Mouse (Mus musculus) forebrain, embryonic 13.5 days (tissue): ENCODE results near the gene Gpr63. TPM values are rescaled to one million over a fixed set of nuclear protein-coding genes. Genes with fewer than 3 reads are reported as not detected.
"Not testable (repeated sequence)": the region's sequence is repeated elsewhere in the genome, so short reads cannot be mapped to it uniquely, and the experiment has no call there.

Experiments
- ATAC-seq: fragments of 200-750 bp; cut with Nextera tagmentation; 2 replicates; pipeline ENCODE4 v1.8.0; 2017
- H3K27ac ChIP-seq: fragments of 300-500 bp; sonication (generic); 2 replicates; pipeline ENCODE4 v1.5.1; 2015; ENCODE audit warnings: inconsistent platforms, mild to moderate bottlenecking, moderate library complexity
- H3K27me3 ChIP-seq: fragments of 300-500 bp; sonication (generic); 2 replicates; pipeline ENCODE4 v1.6.1; 2015; ENCODE audit warnings: mild to moderate bottlenecking, inconsistent platforms
- H3K36me3 ChIP-seq: fragments of 300-500 bp; sonication (generic); 2 replicates; pipeline ENCODE4 v1.6.1; 2015; ENCODE audit warnings: mild to moderate bottlenecking, inconsistent platforms; ENCODE audit not compliant: poor library complexity, severe bottlenecking
- H3K4me1 ChIP-seq: fragments of 300-500 bp; sonication (generic); 2 replicates; pipeline ENCODE4 v1.6.1; 2015; ENCODE audit warnings: inconsistent platforms
- H3K4me2 ChIP-seq: fragments of 300-500 bp; sonication (generic); 2 replicates; pipeline ENCODE4 v1.6.1; 2015; ENCODE audit warnings: inconsistent platforms, mild to moderate bottlenecking, moderate library complexity
- H3K4me3 ChIP-seq: fragments of 300-500 bp; sonication (generic); 2 replicates; pipeline ENCODE4 v1.5.1; 2015; ENCODE audit warnings: mild to moderate bottlenecking, inconsistent platforms
- H3K9ac ChIP-seq: fragments of 300-500 bp; sonication (generic); 2 replicates; pipeline ENCODE4 v1.6.1; 2015; ENCODE audit warnings: mild to moderate bottlenecking, inconsistent platforms
- H3K9me3 ChIP-seq: fragments of 300-500 bp; sonication (generic); replicated peaks from 2 replicates; pipeline ENCODE4 v1.6.1; 2016; ENCODE audit warnings: inconsistent platforms
- WGBS: fragments of 180-500 bp; shearing (Covaris S2); methylation state at CpG from one replicate; pipeline ENCODE4 v1.1.7; 2015; 5-methylcytosine and 5-hydroxymethylcytosine counted together
- polyA plus RNA-seq: library from polyadenylated mRNA; unstranded; fragments of >200 nt; fragmentation: Nextera tagmentation; extraction: Ambion mirVana; gene quantifications from 2 replicates; pipeline ENCODE4 v1.2.1, GENCODE M21; 2015

Gene Gpr63
- polyA plus RNA-seq = 2.1 and 3.1 TPM in 2 replicates

DNA sequence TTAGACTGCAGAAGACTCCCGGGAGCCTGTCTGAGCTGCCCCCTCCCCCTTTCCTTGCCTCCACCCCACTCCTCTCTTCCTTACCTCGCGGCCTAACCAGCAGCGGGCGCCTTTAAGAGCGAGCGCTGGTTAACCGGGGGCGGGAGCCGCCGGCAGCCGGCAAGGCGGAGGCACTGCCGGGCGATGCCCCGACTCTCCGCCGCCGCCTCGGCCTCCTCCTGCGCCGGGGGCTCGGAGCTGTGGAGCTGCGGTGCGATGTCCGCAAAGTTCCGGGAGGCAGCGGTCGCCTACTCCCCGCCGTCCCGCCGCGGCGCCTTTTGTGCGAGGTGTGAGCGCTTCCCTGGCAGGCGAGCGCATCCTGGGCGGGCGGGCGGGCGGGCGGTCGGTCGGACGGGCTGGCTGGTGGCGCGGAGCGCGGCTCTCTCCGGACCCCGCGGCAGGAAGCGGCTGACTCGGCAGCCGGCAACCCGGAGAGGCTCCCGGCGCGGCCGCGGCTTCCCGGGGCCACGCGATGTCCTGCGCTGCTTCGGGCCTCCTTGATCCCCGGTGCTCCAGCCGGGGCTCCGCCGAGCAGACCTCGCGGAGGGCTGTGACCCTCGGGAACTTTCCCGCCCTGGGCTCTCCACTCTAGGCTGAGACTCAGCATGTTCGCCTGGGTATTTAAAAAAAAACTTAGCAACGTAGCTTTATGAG, at the start of gene Gpr63:
Gene Gpr63, plus strand, starts transcription at position 109 of the 693 bp plus-strand sequence.
- Histone ChIP-seq H3K9me3 (no peaks in the 10 kb centered on the region), H3K4me3 (peak within 1 kb of the TSS; percentile 76), H3K27me3 (no peaks in the 10 kb centered on the region), H3K4me1 (peaks cover 18% of the 10 kb centered on the region), H3K27ac (peak within 1 kb of the TSS; percentile 90), H3K36me3 (no peaks in the 10 kb centered on the region), H3K9ac (peak within 1 kb of the TSS; percentile 90), H3K4me2 (peak within 1 kb of the TSS; percentile 67)
- peak; percentile 98 for ATAC-seq
- WGBS = under 1% methylated on average over 58 of the region's 78 CpGs

DNA sequence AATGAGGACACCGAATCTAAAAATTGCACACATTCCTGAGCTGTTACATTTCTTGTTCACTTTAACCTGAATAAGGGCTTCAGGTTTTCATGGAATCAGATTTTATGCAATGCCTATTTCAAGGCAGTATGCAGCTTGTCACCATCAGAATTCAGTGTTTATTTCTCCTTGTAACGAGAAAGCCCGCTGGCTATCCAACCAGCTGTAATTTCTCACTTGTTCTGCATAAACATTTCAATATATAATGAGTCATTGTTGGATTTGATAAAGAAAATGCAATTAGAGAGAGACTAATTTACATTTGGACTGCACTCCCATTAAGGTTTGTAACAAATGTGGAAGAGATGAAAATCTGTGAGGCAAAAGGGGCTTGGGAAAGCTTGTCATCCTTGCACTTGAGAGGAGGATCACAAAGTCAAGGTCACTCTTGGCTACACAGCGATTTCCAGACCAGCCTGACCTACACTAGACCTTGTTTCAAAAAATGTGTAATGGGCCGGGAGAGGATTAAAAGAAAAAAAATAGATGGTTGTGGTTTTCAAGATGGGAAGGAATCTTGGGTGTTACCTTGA, 46.1 kb upstream of the Gpr63 start:
- H3K27ac ChIP-seq = no peak overlapping the region
- H3K4me3 ChIP-seq = no peak overlapping the region
- H3K27me3 ChIP-seq = no peaks in the 10 kb centered on the region
- no peaks in the 10 kb centered on the region for H3K36me3 ChIP-seq
- peak; percentile 77 for ATAC-seq
- peaks cover 10% of the 10 kb centered on the region for H3K4me1 ChIP-seq
- 45% methylated on average over 5 of the region's 5 CpGs for WGBS
- no peak overlapping the region for H3K9ac ChIP-seq
- H3K9me3 ChIP-seq = no peaks in the 10 kb centered on the region
- no peak overlapping the region for H3K4me2 ChIP-seq

GRCm38 (mm10) chr4:24924726-24925125, 41.5 kb upstream of the Gpr63 start:
- WGBS = 68% methylated on average over 2 of the region's 2 CpGs
- no peak overlapping the region for H3K27ac ChIP-seq

GRCm38 (mm10) chr4:24928260-24928780, 37.9 kb upstream of the Gpr63 start:
- no peaks in the 10 kb centered on the region for H3K9me3 ChIP-seq
- no peak overlapping the region for H3K9ac ChIP-seq
- H3K36me3 ChIP-seq = no peaks in the 10 kb centered on the region
- H3K4me3 ChIP-seq = no peak overlapping the region
- no peak overlapping the region for H3K27ac ChIP-seq
- no peaks in the 10 kb centered on the region for H3K27me3 ChIP-seq
- no peak overlapping the region for H3K4me2 ChIP-seq
- ATAC-seq = 0 out of 2 replicates have a peak, but pooled peaks have one; percentile 25
- peaks cover 6% of the 10 kb centered on the region; the same call in 1 of the 2 replicates for H3K4me1 ChIP-seq
- WGBS = 80% methylated on average over 5 of the region's 5 CpGs

More at GRCm38 (mm10) chr4:24924726-24925125, 41.5 kb upstream of the Gpr63 start:
- Histone ChIP-seq H3K4me3 (no peak overlapping the region), H3K4me2 (no peak overlapping the region), H3K4me1 (peaks cover 16% of the 10 kb centered on the region), H3K27me3 (no peaks in the 10 kb centered on the region), H3K36me3 (no peaks in the 10 kb centered on the region), H3K9me3 (no peaks in the 10 kb centered on the region), H3K9ac (no peak overlapping the region)
- ATAC-seq = peak; percentile 34; the same call in 1 of the 2 replicates

GRCm38 (mm10) chr4:24928926-24929325, 37.3 kb upstream of the Gpr63 start:
- H3K9me3 ChIP-seq = no peaks in the 10 kb centered on the region
- H3K27me3 ChIP-seq = no peaks in the 10 kb centered on the region
- no peak overlapping the region for H3K4me2 ChIP-seq
- no peak overlapping the region for H3K9ac ChIP-seq
- H3K36me3 ChIP-seq = no peaks in the 10 kb centered on the region
- 0 out of 2 replicates have a peak, but pooled peaks have one; percentile 34 for ATAC-seq
- H3K4me3 ChIP-seq = no peak overlapping the region
- H3K4me1 ChIP-seq = peaks cover 6% of the 10 kb centered on the region; the same call in 1 of the 2 replicates
- H3K27ac ChIP-seq = no peak overlapping the region
- 61% methylated on average over 5 of the region's 5 CpGs for WGBS

GRCm38 (mm10) chr4:24942728-24943424, 23.3 kb upstream of the Gpr63 start:
- no peaks in the 10 kb centered on the region for H3K36me3 ChIP-seq
- no peak overlapping the region for H3K4me2 ChIP-seq
- H3K9ac ChIP-seq = no peak overlapping the region
- H3K9me3 ChIP-seq = no peaks in the 10 kb centered on the region
- H3K4me3 ChIP-seq = no peak overlapping the region
- no peak for ATAC-seq
- H3K27ac ChIP-seq = peak overlapping the region; percentile 15; the same call in 1 of the 2 replicates
- H3K4me1 ChIP-seq = no peaks in the 10 kb centered on the region
- WGBS = 36% methylated on average over 6 of the region's 6 CpGs
- no peaks in the 10 kb centered on the region for H3K27me3 ChIP-seq

GRCm38 (mm10) chr4:24965918-24966298, 299 bp upstream of the Gpr63 start:
- 8% methylated on average over 7 of the region's 8 CpGs for WGBS
- peak overlapping the region; percentile 67 for H3K4me2 ChIP-seq
- ATAC-seq = peak; percentile 73; the same call in 1 of the 2 replicates
- no peaks in the 10 kb centered on the region for H3K36me3 ChIP-seq
- no peaks in the 10 kb centered on the region for H3K27me3 ChIP-seq
- no peaks in the 10 kb centered on the region for H3K9me3 ChIP-seq
- H3K4me1 ChIP-seq = peaks cover 18% of the 10 kb centered on the region
- H3K27ac ChIP-seq = peak overlapping the region; percentile 90
- peak overlapping the region; percentile 76 for H3K4me3 ChIP-seq
- H3K9ac ChIP-seq = peak overlapping the region; percentile 90

GRCm38 (mm10) chr4:24967251-24967650, 1.0 kb downstream of the Gpr63 start:
- Histone ChIP-seq H3K36me3 (no peaks in the 10 kb centered on the region), H3K4me3 (peak overlapping the region; percentile 76), H3K27ac (no peak overlapping the region), H3K4me1 (peaks cover 18% of the 10 kb centered on the region), H3K9ac (peak overlapping the region; percentile 90), H3K27me3 (no peaks in the 10 kb centered on the region), H3K4me2 (peak overlapping the region; percentile 67), H3K9me3 (no peaks in the 10 kb centered on the region)
- ATAC-seq = no peak
- WGBS = 17% methylated on average over 7 of the region's 7 CpGs

DNA sequence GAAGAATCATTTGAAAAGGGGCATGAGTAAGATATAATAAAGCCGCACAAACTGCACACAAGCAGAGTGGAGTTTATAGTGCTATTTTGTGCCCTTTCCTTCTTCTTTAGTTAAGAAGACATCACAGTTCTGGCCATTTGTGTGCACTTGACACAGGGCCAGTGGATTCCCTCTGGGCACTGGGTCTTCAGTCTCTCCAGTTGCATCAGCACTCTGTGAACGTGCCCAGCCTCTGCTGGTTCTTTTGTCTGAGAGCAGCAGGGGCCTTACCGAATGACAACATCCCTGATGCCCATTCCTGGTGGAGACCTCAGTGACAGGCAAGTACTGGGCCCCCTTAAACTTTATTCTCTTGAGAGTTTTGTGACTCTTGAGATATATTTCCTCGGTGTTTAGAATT, 12.4 kb downstream of the Gpr63 start:
- Histone ChIP-seq H3K27ac (no peak overlapping the region; the same call in 1 of the 2 replicates), H3K4me2 (no peak overlapping the region), H3K4me3 (no peak overlapping the region), H3K9me3 (no peaks in the 10 kb centered on the region), H3K4me1 (peaks cover 5% of the 10 kb centered on the region), H3K27me3 (no peaks in the 10 kb centered on the region), H3K36me3 (no peaks in the 10 kb centered on the region), H3K9ac (no peak overlapping the region)
- ATAC-seq = peak; percentile 57; the same call in 1 of the 2 replicates
- WGBS = 32% methylated on average over 4 of the region's 4 CpGs

DNA sequence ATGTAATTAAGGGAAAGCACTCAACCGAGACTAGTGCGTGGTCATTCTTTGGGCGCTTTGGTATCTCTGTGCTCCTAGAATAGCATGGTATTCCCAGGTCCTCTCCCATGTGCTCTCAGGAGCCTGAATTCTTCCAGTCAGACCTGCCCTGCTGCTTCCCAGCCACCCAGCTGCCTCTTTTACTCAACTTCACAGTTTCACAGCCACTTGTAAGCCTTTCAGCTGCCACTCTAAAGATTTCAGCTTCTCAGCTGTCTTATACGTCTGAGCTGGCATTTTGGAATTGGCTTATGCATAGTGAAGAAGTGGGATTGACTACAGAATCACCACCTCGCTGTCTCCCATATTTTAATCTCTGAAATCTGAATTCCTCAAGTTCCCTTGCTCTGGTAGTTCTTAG, 19.4 kb downstream of the Gpr63 start:
- Histone ChIP-seq H3K4me2 (no peak overlapping the region), H3K4me1 (no peaks in the 10 kb centered on the region), H3K27ac (no peak overlapping the region), H3K27me3 (no peaks in the 10 kb centered on the region), H3K9me3 (no peaks in the 10 kb centered on the region; the same call in 1 of the 2 replicates), H3K9ac (no peak overlapping the region), H3K36me3 (0 out of 2 replicates have a peak, but pooled peaks cover 7% of the 10 kb centered on the region), H3K4me3 (no peak overlapping the region)
- 88% methylated on average over 5 of the region's 5 CpGs for WGBS
- ATAC-seq = no peak

GRCm38 (mm10) chr4:24991475-24991874, 25.3 kb downstream of the Gpr63 start:
- H3K9me3 ChIP-seq = no peaks in the 10 kb centered on the region; the same call in 1 of the 2 replicates
- no peak overlapping the region for H3K4me3 ChIP-seq
- H3K27ac ChIP-seq = no peak overlapping the region
- no peaks in the 10 kb centered on the region for H3K4me1 ChIP-seq
- H3K4me2 ChIP-seq = no peak overlapping the region
- no peak for ATAC-seq
- whole genome bisulfite sequencing = 97% methylated on average over 2 of the region's 2 CpGs
- no peak overlapping the region for H3K9ac ChIP-seq
- no peaks in the 10 kb centered on the region for H3K27me3 ChIP-seq
- no peaks in the 10 kb centered on the region for H3K36me3 ChIP-seq

DNA sequence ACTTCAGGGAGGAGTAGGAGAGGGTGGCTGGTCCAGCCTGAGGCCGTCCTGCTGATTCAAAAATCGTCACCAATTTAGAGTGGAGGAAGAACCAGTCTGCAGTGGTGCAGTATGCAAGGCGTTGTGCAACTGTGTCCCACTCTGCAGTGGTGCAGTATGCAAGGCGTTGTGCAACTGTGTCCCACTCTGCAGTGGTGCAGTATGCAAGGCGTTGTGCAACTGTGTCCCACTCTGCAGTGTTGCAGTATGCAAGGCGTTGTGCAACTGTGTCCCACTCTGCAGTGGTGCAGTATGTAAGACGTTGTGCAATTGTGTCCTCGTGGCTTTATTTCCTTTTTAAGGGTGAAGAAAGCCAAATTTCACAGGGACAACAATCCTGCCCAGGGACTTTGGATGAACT, 43.1 kb downstream of the Gpr63 start:
- H3K4me1 ChIP-seq, H3K4me3 ChIP-seq, H3K27me3 ChIP-seq, H3K9ac ChIP-seq, H3K9me3 ChIP-seq, H3K27ac ChIP-seq, H3K4me2 ChIP-seq, ATAC-seq: not testable (repeated sequence)
- H3K36me3 ChIP-seq = peaks cover 28% of the 10 kb centered on the region
- 90% methylated on average over 8 of the region's 8 CpGs for WGBS
